Mouse (Mus musculus): ENCODE measurements around the gene Map3k13.
A peak's percentile ranks its signal among the peaks of the same experiment; 100 is the strongest.
"Not testable (repeated sequence)": the region's sequence is repeated elsewhere in the genome, so short reads cannot be mapped to it uniquely, and the experiment has no call there.

Gene Map3k13

GRCm38 (mm10) chr16:21793875-21794696 lies at the start of gene Map3k13:
Map3k13 (plus strand) TSS chr16:21794346.
- peak; percentile 90 for DNase-seq (ENCODE audit: low spot score)

GRCm38 (mm10) chr16:21758447-21758846 lies 35.7 kb upstream of the Map3k13 start:
- no peak for DNase-seq (ENCODE audit: low spot score)

- no peak for DNase-seq (ENCODE audit: low spot score)
These were observed 25.9 kb upstream of the Map3k13 start for GRCm38 (mm10) chr16:21768255-21768654.

- DNase-seq (ENCODE audit: low spot score), result no peak
These were observed 24.5 kb upstream of the Map3k13 start for GRCm38 (mm10) chr16:21769667-21770066.

- no peak for DNase-seq (ENCODE audit: low spot score)
These were observed 19.4 kb upstream of the Map3k13 start for GRCm38 (mm10) chr16:21774725-21775124.

GRCm38 (mm10) chr16:21778293-21778866 lies 15.8 kb upstream of the Map3k13 start:
- no peak for DNase-seq (ENCODE audit: low spot score)

GRCm38 (mm10) chr16:21779149-21779548 lies 15.0 kb upstream of the Map3k13 start:
- DNase-seq (ENCODE audit: low spot score), result no peak

- no peak for DNase-seq (ENCODE audit: low spot score)
These were observed 12.9 kb upstream of the Map3k13 start for GRCm38 (mm10) chr16:21781277-21781676.

- no peak for DNase-seq (ENCODE audit: low spot score)
These were observed 12.3 kb upstream of the Map3k13 start for GRCm38 (mm10) chr16:21781895-21782294.

GRCm38 (mm10) chr16:21782807-21783206 lies 11.3 kb upstream of the Map3k13 start:
- no peak for DNase-seq (ENCODE audit: low spot score)

- DNase-seq (ENCODE audit: low spot score), result no peak
These were observed 9.1 kb upstream of the Map3k13 start for GRCm38 (mm10) chr16:21785000-21785399.

GRCm38 (mm10) chr16:21786317-21786716 lies 7.8 kb upstream of the Map3k13 start:
- DNase-seq (ENCODE audit: low spot score), result no peak

GRCm38 (mm10) chr16:21787516-21788353 lies 6.4 kb upstream of the Map3k13 start, which contains the start of gene Ehhadh:
Ehhadh (minus strand) TSS chr16:21787807.
- peak; percentile 55 for DNase-seq (ENCODE audit: low spot score)

GRCm38 (mm10) chr16:21788581-21788980 lies 5.6 kb upstream of the Map3k13 start:
- no peak for DNase-seq (ENCODE audit: low spot score)

GRCm38 (mm10) chr16:21789180-21789579 lies 5.0 kb upstream of the Map3k13 start:
- DNase-seq (ENCODE audit: low spot score), result no peak

- DNase-seq (ENCODE audit: low spot score), result no peak
These were observed 3.7 kb upstream of the Map3k13 start for GRCm38 (mm10) chr16:21790469-21790868.

GRCm38 (mm10) chr16:21791779-21792178 lies 2.4 kb upstream of the Map3k13 start:
- no peak for DNase-seq (ENCODE audit: low spot score)

GRCm38 (mm10) chr16:21793080-21793810 lies 901 bp upstream of the Map3k13 start:
- DNase-seq (ENCODE audit: low spot score), result not testable (repeated sequence)

- DNase-seq (ENCODE audit: low spot score), result no peak
These were observed 525 bp downstream of the Map3k13 start for GRCm38 (mm10) chr16:21794697-21795045.

GRCm38 (mm10) chr16:21795071-21795470 lies 925 bp downstream of the Map3k13 start:
- DNase-seq (ENCODE audit: low spot score), result no peak

GRCm38 (mm10) chr16:21804258-21804657 lies 10.1 kb downstream of the Map3k13 start:
- DNase-seq (ENCODE audit: low spot score), result no peak

- DNase-seq (ENCODE audit: low spot score), result no peak
These were observed 12.7 kb downstream of the Map3k13 start for GRCm38 (mm10) chr16:21806892-21807291.

All from testis, postnatal 14 days (tissue).